Mouse (Mus musculus) bone marrow, adult 2 months (tissue): ENCODE data around the gene Slc2a10.

ENCODE experiments used
- CTCF ChIP-seq: fragments of 200-500 bp; IDR thresholded peaks from 2 replicates; pipeline ENCODE4 v1.5.1; 2011; ENCODE audit warnings: low read length, control low read depth; ENCODE audit not compliant: control insufficient read depth, insufficient read depth
- POLR2A ChIP-seq: fragments of 200-500 bp; IDR thresholded peaks from 2 replicates; pipeline ENCODE4 v1.6.1; 2011; ENCODE audit warnings: low read depth, mild to moderate bottlenecking, control low read depth, low read length, borderline replicate concordance; ENCODE audit not compliant: control insufficient read depth

- TF ChIP-seq CTCF (no peak), POLR2A (no peak)
These were observed 46.9 kb upstream of the Slc2a10 start for GRCm38 (mm10) chr2:165456710-165457109.
